Mouse (Mus musculus) brain, embryonic 14.5 days (tissue): ENCODE data around the gene Cmip.

Experiments
- CTCF ChIP-seq: fragments of 200-500 bp; IDR thresholded peaks from 2 replicates; pipeline ENCODE4 v1.5.1; 2012; ENCODE audit warnings: inconsistent platforms, mild to moderate bottlenecking, moderate library complexity, borderline replicate concordance; ENCODE audit not compliant: insufficient read depth, insufficient read length; ENCODE audit errors: extremely low read depth
- POLR2A ChIP-seq: fragments of 200-500 bp; IDR thresholded peaks from 2 replicates; pipeline ENCODE4 v1.6.1; 2012; ENCODE audit warnings: mild to moderate bottlenecking, inconsistent platforms, borderline replicate concordance; ENCODE audit not compliant: poor library complexity, insufficient read depth, insufficient read length, severe bottlenecking; ENCODE audit errors: extremely low read depth

- no peak for TF ChIP-seq POLR2A
- no peak for TF ChIP-seq CTCF
Observed at GRCm38 (mm10) chr8:117484731-117485130, 227.9 kb downstream of the Cmip start.
